Mouse (Mus musculus): ENCODE data around the gene Sh3gl2. TPM values are rescaled to one million over a fixed set of nuclear protein-coding genes. Genes with fewer than 3 reads are reported as not detected.

Gene Sh3gl2
- polyA plus RNA-seq, 1 experiment, result 0.28 TPM

GRCm38 (mm10) chr4:85618746-85619145 lies 413.8 kb downstream of the Sh3gl2 start:
- TF ChIP-seq POLR2A (IDR thresholded peaks at IDR 0.05; ENCODE audit: low read depth, low read length), result no peak
- no peak for TF ChIP-seq CTCF (IDR thresholded peaks at IDR 0.05; ENCODE audit: borderline replicate concordance, insufficient read depth, low read length)
- Histone ChIP-seq H3K27ac (ENCODE audit: insufficient read depth, low read length) (no peak overlapping the region), H3K4me1 (ENCODE audit: control insufficient read depth, insufficient read depth, low read length) (no peaks in the 10 kb centered on the region), H3K4me3 (ENCODE audit: insufficient read depth, low read length) (no peak overlapping the region)

GRCm38 (mm10) chr4:85619261-85619660 lies 414.3 kb downstream of the Sh3gl2 start:
- Histone ChIP-seq H3K27ac (ENCODE audit: insufficient read depth, low read length) (no peak overlapping the region), H3K4me3 (ENCODE audit: insufficient read depth, low read length) (no peak overlapping the region), H3K4me1 (ENCODE audit: control insufficient read depth, insufficient read depth, low read length) (no peaks in the 10 kb centered on the region)
- TF ChIP-seq CTCF (IDR thresholded peaks at IDR 0.05; ENCODE audit: borderline replicate concordance, insufficient read depth, low read length) (no peak), POLR2A (IDR thresholded peaks at IDR 0.05; ENCODE audit: low read depth, low read length) (no peak)

- Histone ChIP-seq H3K27ac (ENCODE audit: insufficient read depth, low read length) (no peak overlapping the region), H3K4me1 (ENCODE audit: control insufficient read depth, insufficient read depth, low read length) (no peaks in the 10 kb centered on the region), H3K4me3 (ENCODE audit: insufficient read depth, low read length) (no peak overlapping the region)
- TF ChIP-seq POLR2A (IDR thresholded peaks at IDR 0.05; ENCODE audit: low read depth, low read length) (no peak), CTCF (IDR thresholded peaks at IDR 0.05; ENCODE audit: borderline replicate concordance, insufficient read depth, low read length) (no peak)
Measured at GRCm38 (mm10) chr4:85629381-85629780, 424.5 kb downstream of the Sh3gl2 start.

GRCm38 (mm10) chr4:85669271-85669670 lies 464.3 kb downstream of the Sh3gl2 start:
- Histone ChIP-seq H3K27ac (ENCODE audit: insufficient read depth, low read length) (no peak overlapping the region), H3K4me1 (ENCODE audit: control insufficient read depth, insufficient read depth, low read length) (no peaks in the 10 kb centered on the region), H3K4me3 (ENCODE audit: insufficient read depth, low read length) (no peak overlapping the region)
- TF ChIP-seq POLR2A (IDR thresholded peaks at IDR 0.05; ENCODE audit: low read depth, low read length) (no peak), CTCF (IDR thresholded peaks at IDR 0.05; ENCODE audit: borderline replicate concordance, insufficient read depth, low read length) (no peak)

GRCm38 (mm10) chr4:85669735-85670134 lies 464.8 kb downstream of the Sh3gl2 start:
- no peak overlapping the region for H3K27ac ChIP-seq (ENCODE audit: insufficient read depth, low read length)
- H3K4me3 ChIP-seq (ENCODE audit: insufficient read depth, low read length), result no peak overlapping the region
- TF ChIP-seq POLR2A (IDR thresholded peaks at IDR 0.05; ENCODE audit: low read depth, low read length) (no peak), CTCF (IDR thresholded peaks at IDR 0.05; ENCODE audit: borderline replicate concordance, insufficient read depth, low read length) (no peak)
- no peaks in the 10 kb centered on the region for H3K4me1 ChIP-seq (ENCODE audit: control insufficient read depth, insufficient read depth, low read length)

GRCm38 (mm10) chr4:85672290-85672689 lies 467.4 kb downstream of the Sh3gl2 start:
- Histone ChIP-seq H3K4me1 (ENCODE audit: control insufficient read depth, insufficient read depth, low read length) (no peaks in the 10 kb centered on the region), H3K4me3 (ENCODE audit: insufficient read depth, low read length) (no peak overlapping the region), H3K27ac (ENCODE audit: insufficient read depth, low read length) (no peak overlapping the region)
- no peak for TF ChIP-seq POLR2A (IDR thresholded peaks at IDR 0.05; ENCODE audit: low read depth, low read length)
- TF ChIP-seq CTCF (IDR thresholded peaks at IDR 0.05; ENCODE audit: borderline replicate concordance, insufficient read depth, low read length), result no peak

GRCm38 (mm10) chr4:85677621-85678020 lies 472.7 kb downstream of the Sh3gl2 start:
- no peaks in the 10 kb centered on the region for H3K4me1 ChIP-seq (ENCODE audit: control insufficient read depth, insufficient read depth, low read length)
- H3K27ac ChIP-seq (ENCODE audit: insufficient read depth, low read length), result no peak overlapping the region
- no peak overlapping the region for H3K4me3 ChIP-seq (ENCODE audit: insufficient read depth, low read length)
- TF ChIP-seq POLR2A (IDR thresholded peaks at IDR 0.05; ENCODE audit: low read depth, low read length) (no peak), CTCF (IDR thresholded peaks at IDR 0.05; ENCODE audit: borderline replicate concordance, insufficient read depth, low read length) (no peak)

- no peak for TF ChIP-seq CTCF (IDR thresholded peaks at IDR 0.05; ENCODE audit: borderline replicate concordance, insufficient read depth, low read length)
- H3K4me3 ChIP-seq (ENCODE audit: insufficient read depth, low read length), result no peak overlapping the region
- no peaks in the 10 kb centered on the region for H3K4me1 ChIP-seq (ENCODE audit: control insufficient read depth, insufficient read depth, low read length)
- no peak overlapping the region for H3K27ac ChIP-seq (ENCODE audit: insufficient read depth, low read length)
Measured at GRCm38 (mm10) chr4:85686160-85686559, 481.2 kb downstream of the Sh3gl2 start.
